Mouse (Mus musculus): ENCODE data around the gene Cer1. TPM values are rescaled to one million over a fixed set of nuclear protein-coding genes. Genes with fewer than 3 reads are reported as not detected.
A peak's percentile ranks its signal among the peaks of the same experiment; 100 is the strongest.

Gene Cer1
- not detected for total RNA-seq (2022)

- peak in 1 of 2 experiments; percentile 37 for DNase-seq (ENCODE audit: low spot score in 2 of 2)
These were observed at the start of gene Cer1 for GRCm38 (mm10) chr4:82884636-82885534. Gene Cer1 (minus strand): TSS chr4:82885148.

GRCm38 (mm10) chr4:82934308-82934707, 49.4 kb upstream of the Cer1 start:
- DNase-seq (ENCODE audit: low spot score in 2 of 2) = peak in 1 of 2 experiments; percentile 16

- DNase-seq (ENCODE audit: low spot score in 2 of 2) = peak; percentile 50 to 62
These were observed 48.8 kb upstream of the Cer1 start for GRCm38 (mm10) chr4:82933698-82934210.

GRCm38 (mm10) chr4:82930079-82930478, 45.1 kb upstream of the Cer1 start:
- no peak for DNase-seq (ENCODE audit: low spot score in 2 of 2)

- DNase-seq (ENCODE audit: low spot score in 2 of 2) = no peak
These were observed 37.0 kb upstream of the Cer1 start for GRCm38 (mm10) chr4:82921962-82922361.

- no peak for DNase-seq (ENCODE audit: low spot score in 2 of 2)
These were observed 33.7 kb upstream of the Cer1 start for GRCm38 (mm10) chr4:82918625-82919024.

- no peak for DNase-seq (ENCODE audit: low spot score in 2 of 2)
These were observed 31.7 kb upstream of the Cer1 start for GRCm38 (mm10) chr4:82916678-82917050.

- DNase-seq (ENCODE audit: low spot score in 2 of 2) = no peak
These were observed 31.2 kb upstream of the Cer1 start for GRCm38 (mm10) chr4:82916003-82916677.

- no peak for DNase-seq (ENCODE audit: low spot score in 2 of 2)
These were observed 30.6 kb upstream of the Cer1 start for GRCm38 (mm10) chr4:82915576-82915975.

- DNase-seq (ENCODE audit: low spot score in 2 of 2) = no peak
These were observed 29.7 kb upstream of the Cer1 start for GRCm38 (mm10) chr4:82914601-82915143.

- DNase-seq (ENCODE audit: low spot score in 2 of 2) = no peak
These were observed 10.3 kb upstream of the Cer1 start for GRCm38 (mm10) chr4:82895227-82895626.

GRCm38 (mm10) chr4:82892247-82892646, 7.3 kb upstream of the Cer1 start:
- DNase-seq (ENCODE audit: low spot score in 2 of 2) = no peak

GRCm38 (mm10) chr4:82891566-82891965, 6.6 kb upstream of the Cer1 start:
- DNase-seq (ENCODE audit: low spot score in 2 of 2) = no peak

GRCm38 (mm10) chr4:82891049-82891448, 6.1 kb upstream of the Cer1 start:
- DNase-seq (ENCODE audit: low spot score in 2 of 2) = no peak

GRCm38 (mm10) chr4:82890585-82890984, 5.6 kb upstream of the Cer1 start:
- DNase-seq (ENCODE audit: low spot score in 2 of 2) = no peak

- DNase-seq (ENCODE audit: low spot score in 2 of 2) = no peak
These were observed 1.2 kb upstream of the Cer1 start for GRCm38 (mm10) chr4:82886148-82886547.

- no peak for DNase-seq (ENCODE audit: low spot score in 2 of 2)
These were observed 576 bp upstream of the Cer1 start for GRCm38 (mm10) chr4:82885535-82885913.

- DNase-seq (ENCODE audit: low spot score in 2 of 2) = no peak
These were observed 2.4 kb downstream of the Cer1 start for GRCm38 (mm10) chr4:82882500-82882899.

GRCm38 (mm10) chr4:82881366-82881765, 3.6 kb downstream of the Cer1 start:
- no peak for DNase-seq (ENCODE audit: low spot score in 2 of 2)

- no peak for DNase-seq (ENCODE audit: low spot score in 2 of 2)
These were observed 4.7 kb downstream of the Cer1 start for GRCm38 (mm10) chr4:82880243-82880642.

GRCm38 (mm10) chr4:82879152-82879551, 5.8 kb downstream of the Cer1 start:
- no peak for DNase-seq (ENCODE audit: low spot score in 2 of 2)

- DNase-seq (ENCODE audit: low spot score in 2 of 2) = no peak
These were observed 8.3 kb downstream of the Cer1 start for GRCm38 (mm10) chr4:82876656-82877055.
